Mouse (Mus musculus) gastrocnemius, adult 8-10 months (tissue): ENCODE measurements around the gene Grap2. TPM values are rescaled to one million over a fixed set of nuclear protein-coding genes. Genes with fewer than 3 reads are reported as not detected.

ENCODE experiments used
- DNase-seq, 2 experiments: peaks; one replicate each; pipeline ENCODE4 v3.0.0; 2022; ENCODE audit warnings: low spot score in 2 of 2
- total RNA-seq, 4 experiments: library from RNA; stranded (reverse); gene quantifications; 2 replicates each; pipeline ENCODE4 v1.2.4; 2022

The Grap2 gene
- total RNA-seq, 4 experiments from 2014 or later = 0.07 to 0.13 TPM; not detected in 2

DNA sequence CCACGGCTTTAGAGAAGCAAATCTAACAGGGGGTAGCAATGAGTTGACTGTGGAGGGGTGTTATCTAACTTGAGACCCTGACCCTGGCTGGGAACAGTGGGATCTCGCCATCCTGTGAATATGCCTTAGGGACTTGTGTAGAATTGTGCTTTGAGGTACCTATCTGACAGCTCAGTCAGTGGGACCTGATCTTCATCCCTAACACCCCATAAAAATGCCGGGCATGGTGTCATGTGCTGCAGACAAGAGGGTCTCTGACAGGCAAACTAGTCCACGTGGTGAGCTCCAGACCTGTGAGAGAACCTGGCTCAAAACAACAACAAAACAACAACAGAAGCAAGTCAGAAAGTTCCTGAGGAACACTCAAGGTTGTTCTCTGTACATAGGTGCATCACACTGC is 27.4 kb downstream of the Grap2 start:
- no peak for DNase-seq

DNA sequence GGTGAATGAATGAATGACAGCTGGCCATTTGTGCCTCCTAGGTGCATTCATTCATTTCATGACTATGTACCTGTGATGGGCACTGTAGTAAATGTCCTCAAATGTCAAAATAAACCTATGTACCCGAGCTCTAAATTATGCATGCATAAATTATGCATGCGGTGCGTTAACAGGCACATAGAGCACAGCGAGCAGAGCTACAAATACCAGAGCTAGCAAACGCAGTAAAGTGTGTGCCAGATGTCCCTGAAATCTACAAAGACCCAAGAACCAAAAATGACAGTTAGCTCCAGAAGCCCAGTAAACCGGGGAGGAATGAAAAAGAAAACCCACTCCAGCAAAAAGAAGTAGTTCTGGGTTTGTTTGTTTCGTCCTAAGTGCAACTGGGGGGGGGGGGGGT is 29.1 kb downstream of the Grap2 start:
- DNase-seq = no peak

DNA sequence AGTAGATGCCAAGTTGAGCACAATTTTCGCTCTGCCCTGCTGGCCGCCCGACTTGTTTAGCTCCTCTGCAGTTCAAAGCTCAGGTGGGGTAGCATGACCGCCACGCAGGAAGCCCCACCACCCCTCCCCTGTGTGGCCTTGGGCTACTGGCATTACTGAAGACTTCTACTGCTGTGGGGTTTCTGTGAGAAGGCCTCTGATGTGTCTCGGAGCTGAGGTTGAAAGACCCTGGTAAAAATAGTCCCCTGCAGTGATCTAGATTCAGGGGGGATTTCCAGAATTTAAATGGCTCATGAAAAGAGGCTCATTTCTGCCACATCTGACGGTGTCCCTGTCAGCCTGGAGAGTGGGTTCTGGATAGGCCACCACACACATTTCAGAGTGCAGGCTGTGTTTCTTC is 30.1 kb downstream of the Grap2 start:
- DNase-seq = no peak

DNA sequence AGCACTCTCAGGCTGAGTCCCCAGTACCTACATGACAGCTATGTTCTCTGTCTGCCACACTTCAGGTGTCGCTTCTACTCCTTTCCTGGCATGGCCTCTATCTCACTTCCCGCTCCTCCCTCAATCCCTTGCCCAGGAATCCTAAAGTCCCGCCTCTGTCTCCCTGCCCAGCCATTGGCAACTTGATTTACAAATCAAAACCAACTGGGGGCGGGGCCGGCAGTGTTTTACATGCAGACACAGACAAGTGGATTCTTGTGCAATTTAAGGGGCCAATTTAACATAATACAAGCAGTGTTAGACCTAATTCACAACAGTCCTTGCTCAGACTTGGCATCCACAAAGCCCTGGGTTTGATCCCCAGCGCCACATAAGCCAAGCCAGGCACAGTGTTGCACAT is 31.6 kb downstream of the Grap2 start:
- DNase-seq = no peak

DNA sequence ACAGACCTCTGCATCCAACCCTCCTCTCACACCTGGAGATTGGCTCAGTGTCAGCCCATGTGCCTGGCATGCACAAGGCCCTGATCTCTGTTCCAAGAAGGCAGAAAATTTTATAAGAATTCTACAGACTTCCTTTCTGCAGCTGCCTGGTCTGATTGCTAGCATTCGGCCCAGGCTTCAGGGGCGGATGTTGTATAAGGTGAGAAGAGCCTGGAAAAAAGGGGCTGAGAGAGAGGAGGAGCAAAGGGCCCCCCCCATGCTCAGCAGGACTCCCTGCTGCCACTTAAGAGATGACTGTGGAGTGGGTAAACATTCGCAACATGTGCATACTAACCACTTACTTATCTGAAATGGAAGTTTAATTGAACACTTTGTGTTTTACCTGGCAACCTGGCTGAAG is 35.6 kb downstream of the Grap2 start:
- DNase-seq = no peak

DNA sequence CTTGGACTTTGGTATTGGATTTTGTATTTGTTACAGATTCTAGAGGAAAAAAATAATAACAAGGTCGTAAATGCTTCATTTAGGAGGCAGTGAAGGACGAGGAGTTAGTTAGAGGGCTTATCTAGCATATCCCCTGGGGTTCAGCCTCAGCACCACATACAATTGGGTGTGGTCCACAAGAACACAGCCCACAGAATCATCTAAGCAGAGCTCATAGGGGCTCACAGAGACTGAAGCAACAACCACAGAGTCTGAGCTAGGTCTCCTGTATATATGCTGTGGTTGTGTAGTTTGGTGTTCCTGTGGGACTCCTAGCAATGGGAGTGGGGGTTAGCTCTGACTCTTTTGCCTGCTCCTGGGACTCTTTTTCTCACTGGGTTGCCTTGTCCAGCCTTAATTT is 37.9 kb downstream of the Grap2 start:
- DNase-seq = no peak

DNA sequence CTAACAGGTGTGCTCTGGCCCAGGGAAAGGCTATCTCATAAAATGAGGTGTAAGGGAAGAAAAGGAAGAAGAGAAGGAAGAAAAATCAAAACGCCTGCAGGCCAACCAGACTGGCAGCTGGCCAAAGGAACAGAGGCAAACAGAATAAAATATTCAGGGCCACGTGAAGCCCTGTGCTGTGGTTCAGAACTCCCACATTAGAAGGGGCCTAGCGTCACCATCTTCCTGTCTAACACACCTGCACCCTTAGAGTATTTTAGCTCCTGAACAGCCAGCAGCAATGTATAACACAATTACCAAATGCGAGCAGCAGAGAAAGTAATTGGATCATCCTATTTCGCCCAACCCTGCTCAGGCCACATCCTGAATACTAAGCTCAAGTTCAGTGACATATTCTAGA is 39.1 kb downstream of the Grap2 start:
- no peak for DNase-seq

DNA sequence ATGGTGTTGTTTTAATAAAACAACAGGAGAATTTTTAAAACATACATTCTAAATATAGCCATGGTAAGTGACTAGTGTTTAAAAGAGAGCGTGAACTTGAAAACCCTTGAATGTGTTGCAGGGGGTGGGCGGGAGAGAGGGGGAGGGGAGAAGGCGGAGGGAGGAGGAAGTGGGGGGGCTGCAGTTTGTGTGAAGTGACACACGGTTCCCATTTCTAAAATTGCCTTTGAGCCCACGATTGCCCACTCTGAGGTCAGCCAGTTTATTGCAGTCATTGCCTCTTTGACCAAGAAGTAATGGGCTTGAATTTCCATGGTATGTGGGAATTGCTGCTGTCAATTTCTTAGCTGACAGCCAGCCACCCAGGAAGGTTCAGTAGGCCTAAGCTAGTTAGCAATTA is 41.5 kb downstream of the Grap2 start:
- DNase-seq = no peak

DNA sequence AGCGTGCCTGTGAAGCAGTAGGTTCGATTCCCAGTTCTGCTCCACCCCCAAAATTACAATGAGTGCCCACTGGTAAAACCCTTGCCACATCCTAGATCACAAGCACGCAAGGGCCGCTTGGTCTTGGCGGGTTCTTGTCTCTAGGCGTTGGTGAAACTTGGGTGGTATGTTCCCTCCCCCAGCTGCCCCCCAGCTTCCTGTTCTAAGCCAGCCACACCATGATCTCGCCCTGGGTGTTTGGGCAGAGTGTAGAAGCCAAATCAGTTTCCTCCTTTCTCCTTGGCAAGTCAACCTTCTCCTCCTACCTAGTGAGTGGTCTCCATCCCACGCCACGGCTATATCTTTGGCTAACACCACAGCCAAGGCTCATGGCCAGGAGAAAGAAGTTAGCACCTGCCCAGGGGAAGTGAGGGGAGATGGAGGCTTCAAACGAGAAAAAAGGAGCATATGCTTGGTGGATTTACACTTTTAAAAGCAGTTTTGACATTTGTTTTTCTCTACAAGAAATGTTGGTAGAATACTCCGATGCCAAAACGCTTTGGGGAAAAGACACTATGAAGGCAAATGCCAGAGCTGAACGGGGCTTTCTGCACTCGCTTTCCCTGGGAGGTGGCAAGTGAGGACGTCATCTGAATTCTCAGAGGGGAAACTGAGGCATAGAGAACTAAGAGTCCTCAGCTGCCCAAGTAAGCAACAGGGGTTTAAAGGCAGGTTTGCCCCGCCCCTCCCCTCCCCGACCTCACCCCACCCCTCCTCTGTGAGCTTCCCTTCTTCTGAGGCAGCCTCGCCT is 42.3 kb downstream of the Grap2 start:
- DNase-seq = no peak

DNA sequence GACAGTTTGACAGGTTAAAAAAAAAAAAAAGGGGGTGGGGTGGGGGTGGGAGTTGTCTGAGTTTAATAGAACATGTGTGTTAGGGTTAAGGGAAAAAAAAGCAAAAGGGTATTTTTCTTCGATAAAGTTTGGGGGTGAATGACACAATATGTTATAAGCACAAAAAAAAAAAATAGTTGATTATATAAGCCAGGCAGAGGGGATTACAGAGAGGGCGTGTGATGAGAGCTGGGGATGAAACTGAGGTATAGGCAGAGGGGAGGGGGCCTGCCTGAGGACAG is 42.8 kb downstream of the Grap2 start:
- DNase-seq = no peak

DNA sequence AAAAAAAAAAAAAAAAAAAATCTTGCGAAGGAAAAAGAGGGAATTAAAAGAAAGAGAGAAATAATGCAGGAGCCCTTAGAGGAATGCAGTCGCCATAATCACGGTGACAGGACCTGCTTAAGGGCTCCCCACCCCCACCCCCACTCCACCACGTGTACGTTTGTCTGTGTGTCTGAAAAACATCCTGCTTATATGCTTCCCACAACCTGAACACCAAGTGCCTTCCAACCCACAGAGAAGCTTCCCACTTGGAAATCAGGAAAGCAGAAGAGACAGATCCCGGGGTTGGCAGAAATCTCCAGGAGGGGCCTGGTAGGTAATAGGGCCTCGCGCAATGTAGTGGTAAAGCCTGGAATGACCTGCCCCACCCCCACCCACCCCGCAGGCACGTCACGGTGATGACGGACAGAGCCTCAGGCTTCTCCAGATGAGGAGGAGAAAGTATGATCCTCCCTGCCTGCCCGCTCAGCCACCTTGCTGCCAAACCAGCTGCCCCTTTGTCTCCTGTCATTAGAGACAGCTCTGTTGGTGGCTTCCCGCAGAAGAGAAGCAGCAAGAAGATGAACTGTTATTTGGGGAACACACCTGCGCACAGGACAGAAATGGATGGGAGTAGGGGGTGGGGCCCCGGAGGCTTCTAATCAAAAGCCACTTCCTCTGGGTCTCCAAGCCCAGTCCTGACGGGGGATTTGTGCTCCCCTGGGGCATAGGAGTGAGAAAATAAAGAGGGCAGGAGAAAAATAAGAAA is 43.4 kb downstream of the Grap2 start:
- no peak for DNase-seq

DNA sequence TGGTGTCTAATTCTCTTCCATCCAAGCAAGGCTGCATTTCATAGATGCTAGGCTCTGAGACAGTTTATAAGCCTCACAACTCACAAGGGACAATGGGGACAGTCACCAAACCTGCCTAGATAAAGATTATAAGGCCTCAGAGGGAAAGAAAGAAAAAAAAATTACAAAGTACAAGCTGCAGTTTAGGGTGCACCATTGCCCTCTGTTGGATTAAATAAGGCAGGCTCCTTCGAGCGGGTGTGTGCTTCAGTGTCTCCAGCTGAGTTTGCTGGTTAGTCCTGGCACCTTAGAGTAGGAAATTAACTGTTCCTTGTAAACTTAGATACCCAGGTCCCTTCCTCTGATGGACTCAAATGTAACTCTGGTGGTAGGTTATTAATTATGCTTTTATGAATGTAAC is 45.4 kb downstream of the Grap2 start:
- no peak for DNase-seq

DNA sequence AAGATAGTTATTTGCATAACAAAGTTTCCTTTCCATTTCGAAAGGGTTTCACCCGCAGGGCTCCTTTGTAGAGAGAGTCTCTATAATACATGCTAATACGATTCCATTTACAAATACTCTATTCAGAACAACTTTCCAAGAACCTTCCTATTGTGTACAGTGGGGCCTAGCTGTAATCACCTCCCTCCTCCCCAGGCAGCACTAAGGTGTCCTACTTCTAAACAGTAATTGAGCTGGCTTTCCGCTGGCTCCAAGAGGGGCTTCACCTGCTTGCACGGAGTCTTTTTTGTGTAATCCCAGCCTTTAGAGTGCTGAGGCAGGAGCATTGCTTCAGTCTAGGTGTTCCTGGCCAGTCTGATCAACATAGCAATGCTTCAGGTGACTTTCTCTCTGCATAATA is 46.8 kb downstream of the Grap2 start:
- DNase-seq = no peak

DNA sequence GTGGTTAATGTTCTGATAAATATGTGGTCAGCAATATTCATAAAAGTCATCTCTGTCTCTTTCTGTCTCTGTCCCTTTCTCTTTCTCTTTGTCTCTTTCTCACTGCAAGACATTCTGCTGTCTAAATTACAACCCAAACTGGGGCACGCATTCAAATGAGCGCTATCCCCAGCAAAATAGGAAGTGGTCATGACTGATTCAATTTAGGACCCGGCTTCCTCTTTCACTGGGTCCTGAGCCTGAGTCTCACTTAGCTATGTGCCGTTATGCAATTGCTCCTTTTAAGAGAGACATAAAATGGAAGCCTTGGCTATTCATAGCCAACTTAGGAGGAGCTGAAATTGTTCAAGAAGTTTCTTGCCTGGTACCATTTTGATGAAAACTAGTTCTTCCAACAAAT is 47.4 kb downstream of the Grap2 start:
- no peak for DNase-seq

DNA sequence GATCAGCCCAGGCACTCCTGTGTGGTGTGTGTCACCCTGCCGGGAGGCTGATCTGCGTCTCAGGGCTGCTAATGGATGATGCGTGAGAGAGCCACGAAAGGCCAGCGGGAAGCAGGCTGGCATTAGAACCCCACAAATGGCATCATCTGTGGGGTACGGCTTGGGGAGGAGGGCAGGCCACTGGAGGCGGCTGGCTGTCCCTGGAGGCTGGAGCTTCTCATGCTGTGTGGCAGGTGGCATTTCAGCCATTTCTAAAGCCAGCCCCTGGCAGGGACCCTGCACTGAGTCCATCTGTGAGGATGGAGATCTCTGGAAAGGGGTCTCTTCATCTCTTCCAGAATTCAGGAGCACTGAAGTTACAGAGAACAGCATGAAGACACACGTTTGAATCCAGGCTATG is 48.0 kb downstream of the Grap2 start:
- no peak for DNase-seq

DNA sequence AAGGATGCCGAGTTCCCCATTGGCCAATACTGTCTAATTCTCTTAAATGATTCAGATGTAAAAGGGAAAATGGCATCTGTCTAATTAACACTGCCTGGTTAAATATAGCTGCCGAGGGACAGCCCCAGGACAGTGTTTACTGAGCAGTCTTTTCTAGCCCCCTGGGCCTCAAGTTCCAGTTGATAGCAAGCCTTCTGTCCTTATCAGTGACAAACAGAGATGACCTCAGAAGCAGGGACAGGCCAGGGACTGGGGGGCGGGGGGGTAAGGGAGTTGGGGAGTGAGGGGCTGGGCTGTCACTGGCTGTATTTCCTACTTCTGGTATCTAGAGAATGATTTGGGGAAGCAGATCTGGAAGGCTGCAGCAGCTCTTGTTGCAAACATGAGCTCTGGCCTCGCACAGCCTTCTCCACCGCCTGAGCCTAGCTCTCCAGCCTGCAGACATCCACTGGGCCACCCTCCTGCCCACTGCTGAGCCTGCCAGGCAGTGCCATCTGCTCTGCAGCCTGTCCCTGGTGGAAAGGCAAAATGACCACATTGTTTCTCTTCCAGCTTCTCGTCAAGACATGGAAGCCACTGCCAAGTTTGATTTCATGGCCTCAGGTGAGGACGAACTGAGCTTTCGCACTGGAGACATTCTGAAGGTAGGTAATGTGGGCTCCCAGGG is 50.9 kb downstream of the Grap2 start:
- DNase-seq = no peak

DNA sequence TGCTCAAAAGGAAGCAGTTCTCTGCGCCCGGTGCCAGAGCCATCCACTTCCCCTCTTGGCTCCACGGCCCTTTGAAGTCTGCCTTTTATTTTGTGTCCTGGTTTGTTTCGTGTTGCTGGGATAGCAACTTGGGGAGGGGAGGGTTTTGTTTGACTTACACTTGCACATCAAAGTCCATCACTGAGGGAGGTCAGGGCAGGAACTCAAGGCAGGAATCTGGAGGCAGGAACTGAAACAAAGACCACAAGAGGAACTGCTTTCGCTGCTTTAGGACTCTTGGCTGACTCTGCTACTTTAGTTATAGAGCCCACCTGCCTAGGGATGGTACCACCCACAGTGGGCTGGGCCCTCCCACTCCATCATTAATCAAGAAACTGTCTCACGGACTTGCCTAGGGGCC is 54.1 kb downstream of the Grap2 start:
- DNase-seq = no peak

DNA sequence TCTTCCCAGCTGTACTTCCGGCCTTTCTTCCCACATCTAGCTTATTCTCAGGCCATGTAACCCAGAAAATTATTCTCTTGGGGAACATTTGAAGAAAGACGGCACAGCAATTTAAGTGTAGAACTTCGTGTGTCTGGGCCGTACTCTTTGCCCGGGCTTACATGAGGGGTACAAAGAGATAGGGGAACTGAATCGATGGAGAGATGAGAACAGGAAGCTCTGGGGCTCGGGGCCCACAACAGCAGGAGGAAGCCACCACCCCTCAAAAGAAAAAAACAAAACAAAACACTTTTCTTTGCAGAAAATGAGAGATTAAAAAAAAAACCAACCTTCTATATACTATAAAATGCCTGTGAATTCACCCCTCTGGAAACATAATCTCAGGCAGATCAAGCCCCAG is 57.8 kb downstream of the Grap2 start:
- no peak for DNase-seq

DNA sequence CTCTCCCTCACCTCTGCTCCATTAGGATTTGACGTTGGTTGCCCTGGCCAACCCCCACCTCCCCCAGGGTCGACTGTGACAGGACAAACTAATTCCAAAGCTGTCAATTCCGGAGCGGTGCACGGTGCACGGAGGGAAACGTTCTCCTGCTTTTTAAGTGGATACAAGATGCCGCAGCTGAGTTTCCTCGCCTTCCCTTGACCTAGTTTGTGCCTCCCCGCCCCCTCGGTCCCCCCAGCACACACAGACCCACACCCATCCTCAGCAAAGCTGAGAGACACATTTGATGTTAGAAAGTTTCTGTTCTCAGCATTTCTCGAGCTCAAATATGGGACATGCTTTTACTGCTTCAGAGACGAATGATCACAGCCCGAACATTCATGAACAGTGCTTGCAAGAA is 58.3 kb downstream of the Grap2 start:
- DNase-seq = no peak

DNA sequence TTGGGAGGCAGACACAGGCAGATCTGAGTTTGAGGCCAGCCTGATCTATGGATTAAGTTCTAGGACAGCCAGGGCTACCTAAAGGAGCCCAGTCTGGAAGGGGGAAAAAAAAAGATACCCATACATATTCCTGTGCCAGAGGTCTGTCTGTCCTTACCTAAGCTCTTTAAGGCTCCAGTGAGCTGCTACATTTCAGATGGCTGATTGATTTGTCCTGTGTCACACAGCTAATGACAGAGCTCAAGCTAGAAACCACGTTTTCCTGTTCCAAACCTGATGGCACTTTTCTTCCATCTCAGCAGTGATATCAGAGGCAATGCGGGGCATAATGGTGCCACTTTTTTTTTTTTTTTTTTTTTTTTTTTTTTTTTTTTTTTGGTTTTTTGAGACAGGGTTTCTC is 58.9 kb downstream of the Grap2 start:
- DNase-seq = no peak

DNA sequence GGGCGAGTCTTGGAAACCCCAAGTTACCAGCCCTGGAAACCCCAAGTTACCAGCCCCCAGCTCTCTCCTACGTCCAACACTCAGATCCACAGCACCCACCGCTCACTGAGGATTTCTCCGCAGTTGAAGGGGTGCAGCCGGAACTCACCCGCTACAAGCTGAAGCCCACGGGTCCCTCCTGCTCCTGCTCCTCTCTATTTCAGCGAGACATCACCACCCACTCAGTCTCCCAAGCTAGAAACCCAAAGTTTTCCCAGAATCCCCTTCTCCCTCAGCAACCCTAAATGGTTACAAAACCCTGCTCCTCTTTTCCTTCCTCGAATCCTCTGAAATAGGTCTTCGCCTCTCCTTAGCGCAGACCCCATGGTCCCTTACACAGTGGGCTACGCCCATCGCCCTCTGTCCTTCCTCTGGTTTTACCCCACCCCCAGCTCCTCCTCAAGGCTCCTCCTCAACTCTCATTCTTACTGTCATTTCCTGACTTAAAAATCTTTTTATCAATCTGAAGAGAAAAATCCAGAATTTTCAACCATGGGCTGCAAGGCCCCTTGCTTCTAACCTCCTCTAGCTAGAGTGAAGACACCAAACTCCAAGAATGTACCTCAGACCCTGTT is 60.0 kb downstream of the Grap2 start:
- no peak for DNase-seq

DNA sequence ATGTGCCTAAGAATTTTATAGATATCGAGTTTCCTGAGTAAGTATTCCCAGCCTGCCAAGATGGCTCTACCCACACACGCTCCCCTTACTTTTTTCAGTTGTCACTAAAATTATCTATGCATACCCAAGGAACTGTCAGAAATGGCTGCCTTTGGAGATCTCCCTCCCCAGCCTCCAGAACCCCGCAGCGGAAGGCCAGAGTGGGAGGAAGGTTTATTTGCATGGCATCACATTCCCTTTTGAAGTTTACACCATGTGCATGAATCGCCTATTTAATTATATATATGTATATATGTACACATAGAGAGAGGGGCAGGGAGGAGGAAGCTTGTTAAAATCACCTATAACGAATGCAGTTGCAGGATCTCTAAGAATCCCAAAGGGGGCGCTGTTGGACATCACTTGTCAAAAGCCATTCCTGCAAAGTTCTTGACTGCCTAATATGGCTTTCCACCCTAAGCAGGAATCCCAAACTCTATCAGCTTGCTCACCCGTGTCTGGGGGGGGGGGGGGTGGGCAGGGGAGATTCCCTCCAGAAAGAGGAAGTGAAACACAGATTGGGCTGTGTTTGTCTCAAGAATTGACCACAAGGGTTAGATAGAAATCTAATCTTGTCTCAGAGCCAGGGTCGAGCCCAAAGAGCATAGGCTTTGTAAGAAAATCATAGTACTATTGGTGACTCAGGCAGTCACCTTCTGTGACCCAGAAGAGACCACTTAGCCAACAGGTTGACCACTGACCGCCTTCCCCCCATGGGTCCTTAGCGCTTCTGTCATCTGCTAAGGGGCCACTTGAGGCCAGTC is 62.2 kb downstream of the Grap2 start:
- no peak for DNase-seq
